Mouse (Mus musculus): Measurements from ENCODE around the gene Etv6.

DNA sequence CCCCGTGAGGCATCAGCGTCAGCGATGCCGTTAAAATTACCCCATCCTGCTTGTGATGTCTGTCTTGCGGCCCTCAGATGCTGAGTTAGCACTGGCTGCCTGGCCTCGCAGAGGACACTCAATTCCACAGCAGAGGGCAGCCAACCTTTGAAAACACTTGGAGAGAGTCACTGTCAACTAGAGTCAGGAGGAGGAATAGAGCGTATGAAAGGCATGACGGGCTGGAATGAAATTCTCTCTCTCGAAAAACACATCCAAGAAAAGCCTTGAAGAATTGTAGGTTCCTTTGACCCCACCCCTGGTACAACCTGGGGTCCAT lies 175.9 kb downstream of the Etv6 start:
- TF ChIP-seq TAL1 (IDR thresholded peaks at IDR 0.05; ENCODE audit: low read length) = no peak
- no peak for TF ChIP-seq GATA1 (IDR thresholded peaks at IDR 0.05; ENCODE audit: low read length)

All from erythroblast, embryonic 14.5 days (primary cell).